Mouse (Mus musculus): Measurements from ENCODE around the gene 4933424G06Rik. TPM values are rescaled to one million over a fixed set of nuclear protein-coding genes. Genes with fewer than 3 reads are reported as not detected.

The 4933424G06Rik gene
- total and polyA plus RNA-seq, 2 experiments from 2014 or later = 0.81 TPM; not detected in 1

GRCm38 (mm10) chr1:36714311-36714710 is 4.4 kb downstream of the 4933424G06Rik start, which contains the start of gene Actr1b:
Gene Actr1b, minus strand, starts transcription at chr1:36714422.
- DNase-seq (ENCODE audit: low spot score) (no peak), ATAC-seq (ENCODE audit: low FRiP score) (no peak)
- H3K4me1 ChIP-seq (ENCODE audit: insufficient read depth, low read length) = no peaks in the 10 kb centered on the region
- H3K27me3 ChIP-seq (ENCODE audit: insufficient read depth, low read length) = no peaks in the 10 kb centered on the region
- H3K9me3 ChIP-seq (ENCODE audit: low read length) = no peaks in the 10 kb centered on the region
- 81% methylated on average over 5 of the region's 5 CpGs for WGBS
- H3K4me2 ChIP-seq (ENCODE audit: low read depth, low read length, poor library complexity, severe bottlenecking) = no peak within 1 kb of the TSS
- H3K27ac ChIP-seq (ENCODE audit: low read depth, low read length) = no peak within 1 kb of the TSS
- no peaks in the 10 kb centered on the region for H3K36me3 ChIP-seq (ENCODE audit: insufficient read depth, low read length)
- H3K4me3 ChIP-seq (ENCODE audit: low read depth, low read length) = no peak within 1 kb of the TSS
- H3K9ac ChIP-seq (replicated peaks; ENCODE audit: low read length, poor library complexity, severe bottlenecking) = no peak within 1 kb of the TSS
- TF ChIP-seq CTCF (IDR thresholded peaks at IDR 0.05) = no peak

GRCm38 (mm10) chr1:36718786-36719185 is 8.8 kb downstream of the 4933424G06Rik start:
- Histone ChIP-seq H3K4me1 (ENCODE audit: insufficient read depth, low read length) (no peaks in the 10 kb centered on the region), H3K4me3 (ENCODE audit: low read depth, low read length) (no peak overlapping the region), H3K27ac (ENCODE audit: low read depth, low read length) (no peak overlapping the region), H3K9me3 (ENCODE audit: low read length) (no peaks in the 10 kb centered on the region), H3K4me2 (ENCODE audit: low read depth, low read length, poor library complexity, severe bottlenecking) (no peak overlapping the region), H3K36me3 (ENCODE audit: insufficient read depth, low read length) (no peaks in the 10 kb centered on the region), H3K27me3 (ENCODE audit: insufficient read depth, low read length) (no peaks in the 10 kb centered on the region), H3K9ac (replicated peaks; ENCODE audit: low read length, poor library complexity, severe bottlenecking) (no peak overlapping the region)
- WGBS = 78% methylated on average over 1 of the region's 1 CpGs
- ATAC-seq (ENCODE audit: low FRiP score) (no peak), DNase-seq (ENCODE audit: low spot score) (no peak)
- TF ChIP-seq CTCF (IDR thresholded peaks at IDR 0.05) = no peak

GRCm38 (mm10) chr1:36723146-36724056 is 13.5 kb downstream of the 4933424G06Rik start:
- Histone ChIP-seq H3K9ac (replicated peaks; ENCODE audit: low read length, poor library complexity, severe bottlenecking) (no peak overlapping the region), H3K36me3 (ENCODE audit: insufficient read depth, low read length) (no peaks in the 10 kb centered on the region), H3K4me1 (ENCODE audit: insufficient read depth, low read length) (no peaks in the 10 kb centered on the region), H3K27me3 (ENCODE audit: insufficient read depth, low read length) (no peaks in the 10 kb centered on the region), H3K4me3 (ENCODE audit: low read depth, low read length) (no peak overlapping the region), H3K4me2 (ENCODE audit: low read depth, low read length, poor library complexity, severe bottlenecking) (no peak overlapping the region), H3K9me3 (ENCODE audit: low read length) (no peaks in the 10 kb centered on the region), H3K27ac (ENCODE audit: low read depth, low read length) (no peak overlapping the region)
- TF ChIP-seq CTCF (IDR thresholded peaks at IDR 0.05) = no peak
- ATAC-seq (ENCODE audit: low FRiP score) = no peak
- 85% methylated on average over 16 of the region's 16 CpGs for WGBS
- no peak for DNase-seq (ENCODE audit: low spot score)

- no peaks in the 10 kb centered on the region for H3K36me3 ChIP-seq (ENCODE audit: insufficient read depth, low read length)
- ATAC-seq (ENCODE audit: low FRiP score) (no peak), DNase-seq (ENCODE audit: low spot score) (no peak)
- H3K9ac ChIP-seq (replicated peaks; ENCODE audit: low read length, poor library complexity, severe bottlenecking) = no peak overlapping the region
- no peak overlapping the region for H3K27ac ChIP-seq (ENCODE audit: low read depth, low read length)
- no peak for TF ChIP-seq CTCF (IDR thresholded peaks at IDR 0.05)
- H3K9me3 ChIP-seq (ENCODE audit: low read length) = no peaks in the 10 kb centered on the region
- 74% methylated on average over 4 of the region's 4 CpGs for WGBS
- no peak overlapping the region for H3K4me3 ChIP-seq (ENCODE audit: low read depth, low read length)
- H3K4me2 ChIP-seq (ENCODE audit: low read depth, low read length, poor library complexity, severe bottlenecking) = no peak overlapping the region
- H3K4me1 ChIP-seq (ENCODE audit: insufficient read depth, low read length) = no peaks in the 10 kb centered on the region
- H3K27me3 ChIP-seq (ENCODE audit: insufficient read depth, low read length) = no peaks in the 10 kb centered on the region
Observed at GRCm38 (mm10) chr1:36724057-36724431, 14.1 kb downstream of the 4933424G06Rik start.

GRCm38 (mm10) chr1:36737300-36737699 is 27.4 kb downstream of the 4933424G06Rik start:
- Histone ChIP-seq H3K4me3 (ENCODE audit: low read depth, low read length) (no peak overlapping the region), H3K4me1 (ENCODE audit: insufficient read depth, low read length) (no peaks in the 10 kb centered on the region), H3K36me3 (ENCODE audit: insufficient read depth, low read length) (no peaks in the 10 kb centered on the region), H3K9ac (replicated peaks; ENCODE audit: low read length, poor library complexity, severe bottlenecking) (no peak overlapping the region), H3K27ac (ENCODE audit: low read depth, low read length) (no peak overlapping the region), H3K4me2 (ENCODE audit: low read depth, low read length, poor library complexity, severe bottlenecking) (no peak overlapping the region), H3K9me3 (ENCODE audit: low read length) (no peaks in the 10 kb centered on the region), H3K27me3 (ENCODE audit: insufficient read depth, low read length) (no peaks in the 10 kb centered on the region)
- 12% methylated on average over 4 of the region's 4 CpGs for WGBS
- peak; percentile 92 for DNase-seq (ENCODE audit: low spot score)
- peak; percentile 94 for TF ChIP-seq CTCF (IDR thresholded peaks at IDR 0.05)
- ATAC-seq (ENCODE audit: low FRiP score) = 0 out of 2 replicates have a peak, but pooled peaks have one; percentile 58

- H3K27ac ChIP-seq (ENCODE audit: low read depth, low read length) = no peak overlapping the region
- H3K9ac ChIP-seq (replicated peaks; ENCODE audit: low read length, poor library complexity, severe bottlenecking) = no peak overlapping the region
- H3K9me3 ChIP-seq (ENCODE audit: low read length) = no peaks in the 10 kb centered on the region
- WGBS = 49% methylated on average over 5 of the region's 5 CpGs
- no peak for ATAC-seq (ENCODE audit: low FRiP score)
- peaks cover 6% of the 10 kb centered on the region; the same call in 1 of the 2 replicates for H3K4me1 ChIP-seq (ENCODE audit: insufficient read depth, low read length)
- no peak for DNase-seq (ENCODE audit: low spot score)
- H3K4me3 ChIP-seq (ENCODE audit: low read depth, low read length) = no peak overlapping the region
- H3K4me2 ChIP-seq (ENCODE audit: low read depth, low read length, poor library complexity, severe bottlenecking) = no peak overlapping the region
- TF ChIP-seq CTCF (IDR thresholded peaks at IDR 0.05) = no peak
- H3K36me3 ChIP-seq (ENCODE audit: insufficient read depth, low read length) = no peaks in the 10 kb centered on the region
- H3K27me3 ChIP-seq (ENCODE audit: insufficient read depth, low read length) = no peaks in the 10 kb centered on the region
Observed at GRCm38 (mm10) chr1:36739231-36739630, 29.3 kb downstream of the 4933424G06Rik start.
